Mouse (Mus musculus) lung, embryonic 14.5 days (tissue): ENCODE results near the gene Hist1h1t. TPM values are rescaled to one million over a fixed set of nuclear protein-coding genes. Genes with fewer than 3 reads are reported as not detected.

Experiments used
- ATAC-seq: fragments of 200-750 bp; cut with Nextera tagmentation; 2 replicates; pipeline ENCODE4 v1.8.0; 2017; ENCODE audit warnings: mild to moderate bottlenecking, moderate TSS enrichment, moderate library complexity; ENCODE audit not compliant: insufficient read depth
- DNase-seq: peaks from one replicate; pipeline ENCODE4 v3.0.0-alpha.2; 2015
- H3K27ac ChIP-seq: fragments of 300-500 bp; sonication (generic); 2 replicates; pipeline ENCODE4 v1.5.1; 2014; ENCODE audit warnings: low read depth, mild to moderate bottlenecking, moderate library complexity
- H3K27me3 ChIP-seq: fragments of 300-500 bp; sonication (generic); 2 replicates; pipeline ENCODE4 v1.6.1; 2014; ENCODE audit warnings: low read length, control low read depth; ENCODE audit not compliant: insufficient read depth
- H3K36me3 ChIP-seq: fragments of 300-500 bp; sonication (generic); 2 replicates; pipeline ENCODE4 v1.6.1; 2014; ENCODE audit warnings: control low read depth; ENCODE audit not compliant: insufficient read depth
- H3K4me1 ChIP-seq: fragments of 300-500 bp; sonication (generic); 2 replicates; pipeline ENCODE4 v1.6.1; 2014; ENCODE audit warnings: antibody characterized with exemption, control low read depth; ENCODE audit not compliant: insufficient read depth
- H3K4me2 ChIP-seq: fragments of 300-500 bp; sonication (generic); 2 replicates; pipeline ENCODE4 v1.6.1; 2014; ENCODE audit warnings: mild to moderate bottlenecking
- H3K4me3 ChIP-seq: fragments of 300-500 bp; sonication (generic); 2 replicates; pipeline ENCODE4 v1.5.1; 2014; ENCODE audit warnings: low read depth, low read length
- H3K9ac ChIP-seq: fragments of 300-500 bp; sonication (generic); 2 replicates; pipeline ENCODE4 v1.6.1; 2014
- H3K9me3 ChIP-seq: fragments of 300-500 bp; sonication (generic); 2 replicates; pipeline ENCODE4 v1.6.1; 2016; ENCODE audit warnings: low read depth, low read length, control low read depth
- CTCF ChIP-seq: IDR thresholded peaks from 2 replicates; pipeline ENCODE4 v1.5.1; 2016; ENCODE audit warnings: antibody characterized with exemption, low read depth
- WGBS: fragments of 180-500 bp; shearing (Covaris S2); extraction: QIAGEN DNeasy Blood & Tissue Kit; methylation state at CpG from one replicate; pipeline ENCODE4 v1.1.7; 2014; 5-methylcytosine and 5-hydroxymethylcytosine counted together
- polyA plus RNA-seq: library from polyadenylated mRNA; unstranded; fragments of >200 nt; fragmentation: Nextera tagmentation; extraction: Ambion mirVana; gene quantifications from 2 replicates; pipeline ENCODE4 v1.2.1, GENCODE M21; 2014

Hist1h1t gene
- polyA plus RNA-seq, 1 experiment from 2014 or later: not detected

GRCm38 (mm10) chr13:23737091-23737490 lies 41.5 kb downstream of the Hist1h1t start:
- 89% methylated on average over 5 of the region's 5 CpGs for WGBS
- Histone ChIP-seq H3K4me2 (no peak overlapping the region), H3K4me1 (0 out of 2 replicates have a peak, but pooled peaks cover 5% of the 10 kb centered on the region), H3K27me3 (no peaks in the 10 kb centered on the region), H3K4me3 (no peak overlapping the region), H3K27ac (peak overlapping the region; percentile 100; the same call in 1 of the 2 replicates), H3K36me3 (no peaks in the 10 kb centered on the region), H3K9me3 (no peaks in the 10 kb centered on the region), H3K9ac (no peak overlapping the region)
- DNase-seq (peak; percentile 11), ATAC-seq (no peak)
- no peak for TF ChIP-seq CTCF

GRCm38 (mm10) chr13:23738041-23738440 lies 42.4 kb downstream of the Hist1h1t start:
- peak overlapping the region; percentile 90 for H3K4me2 ChIP-seq
- TF ChIP-seq CTCF: no peak
- ATAC-seq: no peak
- peak; percentile 51 for DNase-seq
- H3K9ac ChIP-seq: peak overlapping the region; percentile 94
- WGBS: 23% methylated on average over 4 of the region's 4 CpGs
- no peaks in the 10 kb centered on the region for H3K36me3 ChIP-seq
- no peaks in the 10 kb centered on the region for H3K9me3 ChIP-seq
- H3K27me3 ChIP-seq: no peaks in the 10 kb centered on the region
- peak overlapping the region; percentile 63 for H3K4me3 ChIP-seq
- 0 out of 2 replicates have a peak, but pooled peaks cover 5% of the 10 kb centered on the region for H3K4me1 ChIP-seq
- peak overlapping the region; percentile 100 for H3K27ac ChIP-seq

- 0 out of 2 replicates have a peak, but pooled peaks cover 5% of the 10 kb centered on the region for H3K4me1 ChIP-seq
- H3K27ac ChIP-seq: peak within 1 kb of the TSS; percentile 100
- WGBS: under 1% methylated on average over 30 of the region's 38 CpGs
- peak; percentile 97 for DNase-seq
- peak within 1 kb of the TSS; percentile 63 for H3K4me3 ChIP-seq
- TF ChIP-seq CTCF: peak; percentile 29; the same call in 1 of the 2 replicates
- H3K4me2 ChIP-seq: peak within 1 kb of the TSS; percentile 90
- peak within 1 kb of the TSS; percentile 94 for H3K9ac ChIP-seq
- no peaks in the 10 kb centered on the region for H3K27me3 ChIP-seq
- H3K36me3 ChIP-seq: no peaks in the 10 kb centered on the region
- H3K9me3 ChIP-seq: no peaks in the 10 kb centered on the region
- peak; percentile 94 for ATAC-seq
Observed at GRCm38 (mm10) chr13:23738677-23739068, 43.1 kb downstream of the Hist1h1t start, which contains the start of gene Hist1h1c. Hist1h1c (plus strand) TSS chr13:23738808.

GRCm38 (mm10) chr13:23739069-23739921 lies 43.7 kb downstream of the Hist1h1t start:
- no peak for TF ChIP-seq CTCF
- peak overlapping the region; percentile 63 for H3K4me3 ChIP-seq
- H3K9me3 ChIP-seq: no peaks in the 10 kb centered on the region
- 0 out of 2 replicates have a peak, but pooled peaks cover 5% of the 10 kb centered on the region for H3K4me1 ChIP-seq
- ATAC-seq: peak; percentile 88
- H3K4me2 ChIP-seq: peak overlapping the region; percentile 90
- no peaks in the 10 kb centered on the region for H3K36me3 ChIP-seq
- DNase-seq: peak; percentile 96
- peak overlapping the region; percentile 94 for H3K9ac ChIP-seq
- no peaks in the 10 kb centered on the region for H3K27me3 ChIP-seq
- peak overlapping the region; percentile 100 for H3K27ac ChIP-seq
- WGBS: under 1% methylated on average over 38 of the region's 39 CpGs

GRCm38 (mm10) chr13:23739922-23740252 lies 44.3 kb downstream of the Hist1h1t start:
- Histone ChIP-seq H3K4me2 (peak overlapping the region; percentile 90), H3K4me3 (peak overlapping the region; percentile 63), H3K9ac (peak overlapping the region; percentile 94), H3K27ac (peak overlapping the region; percentile 100), H3K4me1 (0 out of 2 replicates have a peak, but pooled peaks cover 5% of the 10 kb centered on the region), H3K27me3 (no peaks in the 10 kb centered on the region), H3K36me3 (no peaks in the 10 kb centered on the region), H3K9me3 (no peaks in the 10 kb centered on the region)
- no peak for DNase-seq
- no peak for TF ChIP-seq CTCF
- 0% methylated on average over 14 of the region's 14 CpGs for WGBS
- no peak for ATAC-seq

- H3K9me3 ChIP-seq: no peaks in the 10 kb centered on the region
- no peak for TF ChIP-seq CTCF
- H3K4me2 ChIP-seq: peak overlapping the region; percentile 90
- no peaks in the 10 kb centered on the region for H3K27me3 ChIP-seq
- DNase-seq (peak; percentile 48), ATAC-seq (no peak)
- no peaks in the 10 kb centered on the region for H3K36me3 ChIP-seq
- H3K27ac ChIP-seq: peak overlapping the region; percentile 100
- WGBS: 19% methylated on average over 13 of the region's 13 CpGs
- peak overlapping the region; percentile 94 for H3K9ac ChIP-seq
- H3K4me3 ChIP-seq: peak overlapping the region; percentile 63
- H3K4me1 ChIP-seq: 0 out of 2 replicates have a peak, but pooled peaks cover 5% of the 10 kb centered on the region
Observed at GRCm38 (mm10) chr13:23740256-23740840, 44.7 kb downstream of the Hist1h1t start.

GRCm38 (mm10) chr13:23740910-23741309 lies 45.3 kb downstream of the Hist1h1t start:
- Histone ChIP-seq H3K27ac (peak overlapping the region; percentile 100), H3K27me3 (no peaks in the 10 kb centered on the region), H3K36me3 (no peaks in the 10 kb centered on the region), H3K4me1 (0 out of 2 replicates have a peak, but pooled peaks cover 5% of the 10 kb centered on the region), H3K9me3 (no peaks in the 10 kb centered on the region), H3K9ac (peak overlapping the region; percentile 94), H3K4me3 (peak overlapping the region; percentile 63; the same call in 1 of the 2 replicates), H3K4me2 (peak overlapping the region; percentile 90)
- peak; percentile 26 for DNase-seq
- no peak for TF ChIP-seq CTCF
- 45% methylated on average over 5 of the region's 5 CpGs for WGBS
- ATAC-seq: no peak
